Mouse (Mus musculus): ENCODE results near the gene Prdm4.

DNA sequence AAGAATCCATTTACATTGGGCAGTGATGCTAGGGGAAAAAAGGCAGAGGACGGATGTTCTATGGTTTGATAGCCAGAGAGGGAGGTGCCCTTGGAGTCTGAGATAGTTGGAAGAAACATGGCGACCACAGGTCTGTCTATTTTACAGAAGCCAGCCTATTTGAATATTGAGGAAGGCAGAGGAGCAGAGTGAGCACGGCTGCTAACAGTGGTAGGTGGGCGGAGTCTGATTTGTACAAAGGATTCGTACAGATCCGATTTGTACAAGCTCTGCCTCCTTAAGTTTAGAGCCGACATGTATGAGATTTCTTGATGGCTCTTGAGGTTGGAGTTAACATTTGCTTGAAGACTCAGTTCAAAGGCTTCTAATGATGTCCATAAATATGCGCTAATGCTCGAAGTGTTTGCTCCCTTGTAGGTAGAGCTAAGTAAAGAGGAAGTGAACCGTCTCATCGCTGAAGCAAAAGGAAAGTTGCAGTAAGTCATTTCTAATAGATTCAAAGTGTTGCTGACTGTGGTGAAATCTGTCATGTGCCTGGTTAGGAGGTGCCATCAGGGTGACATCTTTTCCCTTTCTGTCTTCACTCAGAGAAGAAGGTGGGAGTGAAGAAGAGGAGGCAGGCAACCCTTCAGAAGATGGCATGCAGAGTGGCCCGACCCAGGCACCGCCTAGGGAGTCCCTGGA is 42.9 kb downstream of the Prdm4 start:
- TF ChIP-seq UBTF (IDR thresholded peaks at IDR 0.05; ENCODE audit: low read depth, low read length) (no peak), CTCF (conservative IDR thresholded peaks at IDR 0.05 in 1 of 2, IDR thresholded peaks at IDR 0.05 in 1 of 2; ENCODE audit: low read depth in 2 of 2, low read length in 2 of 2) (no peak), NELFE (IDR thresholded peaks at IDR 0.05; ENCODE audit: low read depth, low read length) (no peak), POLR2A (IDR thresholded peaks at IDR 0.05; ENCODE audit: low read depth, low read length) (no peak), KAT2A (IDR thresholded peaks at IDR 0.05; ENCODE audit: insufficient replicate concordance, low read length) (no peak), MAX (IDR thresholded peaks at IDR 0.05; ENCODE audit: low read length) (0 out of 2 replicates have a peak, but pooled peaks have one; percentile 37), ETS1 (conservative IDR thresholded peaks at IDR 0.05; ENCODE audit: low read depth, low read length) (peak; percentile 27; the same call in 1 of the 2 replicates), CHD1 (IDR thresholded peaks at IDR 0.05; ENCODE audit: low read depth, low read length) (no peak), IRF4 (IDR thresholded peaks at IDR 0.05; ENCODE audit: low read depth, low read length) (no peak; the same call in 1 of the 2 replicates)
